Mouse (Mus musculus): ENCODE measurements at regions not wholly inside any gene's neighbourhood (a gene's known extent, or its start where the extent isn't known, plus 50 kb on each side); places are given as distances from the start of the nearest gene placed in this dataset.

DNA sequence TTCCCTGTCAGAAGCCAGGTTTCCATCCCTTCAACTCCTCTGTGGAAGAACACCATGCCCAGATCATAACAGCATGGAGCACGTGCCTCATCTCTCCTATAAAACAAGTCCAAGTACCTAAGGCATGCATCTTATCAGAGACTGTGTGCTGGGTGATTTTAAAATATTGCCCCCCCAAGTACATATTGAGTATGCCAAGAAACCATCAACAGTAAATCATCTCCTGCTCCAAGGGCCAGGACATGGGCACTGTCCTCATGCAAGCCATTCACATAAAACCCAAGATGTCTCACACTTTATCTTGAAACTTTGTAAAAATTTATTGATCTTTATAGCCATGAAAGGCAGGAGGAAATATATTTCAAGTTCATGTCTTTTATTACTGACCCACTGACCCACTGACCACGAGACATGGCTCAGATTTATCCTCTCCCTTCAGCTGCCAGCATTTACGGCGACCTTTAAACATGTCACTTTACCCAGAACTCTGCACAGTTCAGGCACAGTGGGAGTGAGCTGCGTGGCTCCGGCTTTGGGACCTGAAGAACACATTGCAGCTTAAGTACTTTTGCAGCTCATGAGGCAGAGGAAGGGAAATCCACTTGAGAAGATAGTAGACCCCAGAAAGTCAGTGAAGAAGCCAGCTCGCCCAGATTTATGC lies 99.7 kb upstream of the Spdye4c start:
- no peak for DNase-seq (ENCODE audit: low spot score)

DNA sequence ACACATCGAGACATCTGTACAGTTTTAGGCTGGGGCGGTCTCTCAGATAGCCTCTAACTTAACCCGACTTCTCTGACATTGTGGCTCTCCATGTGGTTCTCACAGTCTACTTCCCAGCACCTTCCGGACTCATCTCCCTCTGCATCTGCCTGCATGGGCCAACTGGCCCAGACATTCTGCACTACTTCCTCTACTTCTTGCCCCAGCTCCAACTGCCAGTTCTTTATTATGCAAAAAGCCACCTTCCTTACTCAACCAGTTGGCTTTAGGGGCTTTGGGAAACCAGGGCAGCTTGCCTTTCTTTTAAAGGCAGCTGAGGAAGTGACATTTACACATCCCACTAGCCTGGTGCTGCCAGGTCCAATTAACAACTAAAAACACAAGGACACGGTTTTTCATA lies 97.1 kb upstream of the Spdye4c start:
- DNase-seq (ENCODE audit: low spot score) = no peak

DNA sequence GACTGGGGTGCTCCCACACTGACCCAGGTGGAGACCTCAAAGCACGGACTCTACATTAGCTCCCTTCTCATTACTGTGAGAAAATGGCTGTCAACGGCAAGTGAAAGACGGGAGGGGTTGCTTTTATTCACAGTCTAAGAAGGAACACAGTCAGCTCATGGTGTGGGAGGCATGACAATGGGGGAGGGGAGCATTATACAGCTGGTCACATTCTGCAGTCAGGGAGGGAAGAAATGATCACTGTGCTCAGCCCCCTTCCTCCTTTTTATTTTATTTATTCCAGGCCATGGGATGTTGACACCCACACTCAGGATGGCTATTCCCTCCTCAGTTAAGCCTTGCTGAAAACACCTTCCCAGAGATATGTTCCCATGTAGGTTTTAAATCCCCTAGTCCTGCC lies 93.1 kb upstream of the Spdye4c start:
- no peak for DNase-seq (ENCODE audit: low spot score)

DNA sequence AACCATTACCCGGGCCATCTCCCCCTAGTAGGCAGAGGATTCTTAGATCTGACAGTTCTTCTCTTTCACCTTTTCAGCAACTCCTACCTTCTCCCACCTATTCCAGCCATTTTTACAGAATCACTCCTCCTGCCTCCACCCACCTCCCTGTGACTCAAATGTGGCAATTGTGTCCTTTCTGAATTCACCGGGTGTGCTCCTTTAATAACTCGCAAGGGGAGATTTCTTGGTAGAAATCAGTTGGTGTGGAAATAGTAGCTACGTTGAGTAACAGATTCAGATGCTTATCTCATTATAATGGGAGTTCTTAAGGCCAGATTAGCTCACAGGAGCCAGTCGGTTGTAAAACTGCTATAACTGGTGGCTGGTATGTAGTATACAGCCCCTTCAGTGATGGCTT lies 92.4 kb upstream of the Spdye4c start:
- DNase-seq (ENCODE audit: low spot score) = no peak

DNA sequence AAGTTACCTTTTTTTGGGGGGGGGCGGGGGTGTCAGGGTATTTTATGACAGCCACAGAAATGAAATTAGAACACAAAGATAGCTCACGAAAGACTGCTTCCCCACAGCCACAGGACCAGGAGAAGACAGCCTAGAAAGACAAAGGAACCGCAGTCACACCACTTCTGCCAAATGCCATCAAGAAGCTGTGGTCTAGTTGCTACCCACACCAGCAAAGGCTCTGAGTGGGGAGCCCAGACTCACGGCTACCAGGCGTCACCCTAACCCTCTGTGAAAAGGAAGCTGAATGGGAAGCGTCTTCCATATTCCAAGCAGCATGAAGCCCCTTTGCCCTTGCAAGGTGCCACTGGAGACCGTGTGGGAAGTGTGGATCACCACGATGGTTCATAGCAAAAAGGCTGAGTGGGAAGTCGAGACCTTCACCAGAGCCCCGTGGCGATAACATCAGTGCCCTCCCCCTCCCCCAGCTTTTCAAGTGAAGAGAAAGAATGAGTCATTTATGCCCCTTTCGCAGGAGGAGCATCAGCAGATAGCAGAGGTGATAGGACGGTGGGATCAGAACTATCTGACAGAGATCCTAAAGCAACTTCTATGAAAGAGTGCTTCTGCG lies 91.3 kb upstream of the Spdye4c start:
- DNase-seq (ENCODE audit: low spot score) = no peak

DNA sequence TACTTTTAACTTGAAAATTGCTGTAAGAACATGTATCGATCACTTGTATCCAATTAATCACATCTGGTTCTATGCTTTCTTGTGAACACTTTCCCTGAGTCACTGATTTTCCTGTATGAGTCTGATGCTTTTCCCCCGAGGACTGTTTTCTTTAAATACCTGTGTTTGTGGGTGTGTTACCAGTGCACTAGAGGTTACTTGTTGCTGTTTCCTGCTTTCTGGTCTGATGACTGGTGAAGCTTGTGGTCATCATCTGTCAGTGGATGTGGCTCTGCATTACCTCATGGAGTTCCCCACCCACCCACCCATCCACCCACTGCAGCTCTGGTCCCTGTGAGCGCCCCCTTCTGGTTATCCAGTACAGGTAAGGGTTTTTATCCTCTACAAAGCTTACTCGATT lies 88.3 kb upstream of the Spdye4c start:
- DNase-seq (ENCODE audit: low spot score) = no peak

DNA sequence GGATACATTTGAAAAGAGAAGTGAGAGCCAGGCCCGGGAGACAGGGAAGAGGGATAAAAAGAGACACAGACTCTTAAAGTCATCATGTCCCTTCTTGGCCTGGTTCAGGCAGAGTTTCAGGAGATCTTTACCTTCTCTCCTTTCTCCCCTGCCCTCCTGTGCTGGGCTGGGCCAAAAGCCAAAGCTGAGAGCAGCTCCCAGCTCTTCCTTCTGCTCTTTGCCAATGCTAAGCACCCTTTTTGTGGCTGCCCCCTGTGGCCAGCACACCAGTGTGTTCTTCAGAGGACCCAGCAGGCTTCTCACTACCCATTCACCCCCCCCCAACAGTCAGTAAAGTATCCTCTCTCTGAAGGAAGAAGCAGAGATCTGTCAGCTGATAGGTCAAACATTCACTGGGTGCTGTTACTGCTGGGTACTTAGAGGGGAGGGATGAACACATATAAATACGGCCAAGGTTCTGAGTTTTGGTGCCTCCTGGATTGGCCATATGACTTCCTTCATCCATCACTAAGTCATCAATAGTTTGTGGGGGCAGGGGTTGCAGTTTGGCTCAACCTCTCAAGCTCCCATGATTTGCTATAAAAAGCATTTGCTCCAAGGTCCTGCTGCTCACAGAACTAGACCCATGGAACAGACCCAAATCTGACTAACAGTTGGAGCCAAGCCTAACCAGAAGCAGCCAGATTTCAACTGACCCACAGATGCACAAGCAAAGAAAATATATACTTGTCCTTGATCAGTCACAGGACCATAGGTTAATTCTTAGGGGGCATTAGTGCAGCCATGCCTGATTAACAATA lies 87.7 kb upstream of the Spdye4c start:
- no peak for DNase-seq (ENCODE audit: low spot score)

DNA sequence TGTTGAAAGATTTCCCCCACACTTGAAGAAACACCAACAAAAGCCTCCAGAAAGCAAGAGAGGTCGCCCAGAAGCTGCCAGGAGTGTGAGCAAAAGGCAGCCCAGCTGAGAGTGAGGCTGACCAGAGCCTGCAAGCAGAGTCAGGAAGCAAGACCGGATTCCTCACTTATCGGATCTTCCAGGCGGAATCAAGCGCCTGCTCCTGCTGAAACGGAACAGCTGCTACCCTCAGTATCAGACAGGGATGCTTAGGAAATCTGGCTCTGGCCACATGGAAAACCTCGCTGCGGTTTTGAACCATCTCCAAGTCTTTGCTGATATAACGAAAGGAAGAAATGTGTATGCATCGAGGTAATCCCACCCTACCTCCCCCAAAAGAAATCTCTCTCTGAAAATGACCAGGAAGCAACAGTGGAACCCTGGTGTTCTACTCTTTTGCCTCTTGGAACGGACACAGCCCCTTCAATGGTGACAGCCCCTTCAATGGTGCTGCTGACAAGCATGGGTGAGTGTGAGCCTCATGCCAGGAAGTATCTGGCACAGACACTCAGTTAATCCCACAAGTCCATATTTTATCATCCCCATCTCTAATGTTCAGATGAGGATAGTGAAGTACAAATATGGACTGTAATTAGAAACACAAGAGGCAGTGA lies 83.3 kb upstream of the Spdye4c start:
- DNase-seq (ENCODE audit: low spot score) = no peak

DNA sequence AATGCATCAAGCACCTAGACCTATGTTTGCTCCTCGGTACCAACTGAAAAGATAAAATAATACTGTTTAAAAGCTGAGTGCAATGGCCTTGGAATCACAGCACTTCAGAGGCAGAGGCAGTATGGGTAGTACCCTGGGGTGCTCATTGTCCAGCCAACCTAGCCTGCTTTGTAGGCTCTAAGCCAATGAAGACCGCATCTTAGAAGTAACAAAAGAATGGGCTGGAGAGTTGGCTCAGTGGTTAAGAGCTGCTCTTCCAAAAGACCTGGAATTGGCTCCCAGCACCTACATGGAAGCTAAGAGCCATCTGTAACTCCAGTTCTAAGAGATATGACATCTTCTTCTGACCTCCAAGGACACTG lies 82.8 kb upstream of the Spdye4c start:
- DNase-seq (ENCODE audit: low spot score) = no peak

DNA sequence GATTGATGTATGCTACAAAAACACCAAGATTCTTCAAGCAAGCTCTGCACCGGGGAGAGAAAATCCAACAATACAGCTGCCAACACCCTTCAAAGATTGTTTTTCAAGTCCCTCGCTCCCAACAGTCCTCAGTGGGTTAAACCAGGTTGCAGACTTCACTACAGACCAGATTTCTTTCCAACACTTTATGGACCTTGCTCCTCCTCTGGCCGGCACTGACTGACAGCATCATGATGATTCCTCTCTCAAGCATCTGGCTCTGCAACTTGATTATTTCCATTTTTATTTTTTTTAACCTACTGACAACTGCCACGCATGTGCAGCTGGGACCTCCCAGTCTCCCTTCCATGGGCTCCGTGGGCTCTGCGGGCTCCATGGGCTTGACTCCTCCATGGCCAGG lies 79.7 kb upstream of the Spdye4c start:
- no peak for DNase-seq (ENCODE audit: low spot score)

DNA sequence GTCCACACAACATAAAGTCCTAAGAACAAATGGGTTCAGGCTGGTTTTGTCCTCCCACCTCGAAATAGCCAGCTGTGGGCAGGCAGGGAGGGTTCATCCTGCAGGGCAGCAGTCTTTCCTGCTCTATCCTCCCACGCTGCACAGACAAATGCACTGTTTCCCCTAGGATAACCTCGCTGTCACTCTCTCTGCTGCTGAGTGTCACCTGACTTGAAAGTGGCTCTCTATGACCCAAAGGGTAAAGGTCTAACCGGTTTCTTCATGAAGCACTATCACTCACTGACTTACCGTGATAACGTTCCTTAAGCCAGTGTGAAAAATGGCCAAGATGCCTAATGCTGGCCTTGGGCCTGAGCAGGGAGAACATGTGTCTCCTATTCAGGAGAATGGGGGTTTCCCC lies 78.2 kb upstream of the Spdye4c start:
- no peak for DNase-seq (ENCODE audit: low spot score)

DNA sequence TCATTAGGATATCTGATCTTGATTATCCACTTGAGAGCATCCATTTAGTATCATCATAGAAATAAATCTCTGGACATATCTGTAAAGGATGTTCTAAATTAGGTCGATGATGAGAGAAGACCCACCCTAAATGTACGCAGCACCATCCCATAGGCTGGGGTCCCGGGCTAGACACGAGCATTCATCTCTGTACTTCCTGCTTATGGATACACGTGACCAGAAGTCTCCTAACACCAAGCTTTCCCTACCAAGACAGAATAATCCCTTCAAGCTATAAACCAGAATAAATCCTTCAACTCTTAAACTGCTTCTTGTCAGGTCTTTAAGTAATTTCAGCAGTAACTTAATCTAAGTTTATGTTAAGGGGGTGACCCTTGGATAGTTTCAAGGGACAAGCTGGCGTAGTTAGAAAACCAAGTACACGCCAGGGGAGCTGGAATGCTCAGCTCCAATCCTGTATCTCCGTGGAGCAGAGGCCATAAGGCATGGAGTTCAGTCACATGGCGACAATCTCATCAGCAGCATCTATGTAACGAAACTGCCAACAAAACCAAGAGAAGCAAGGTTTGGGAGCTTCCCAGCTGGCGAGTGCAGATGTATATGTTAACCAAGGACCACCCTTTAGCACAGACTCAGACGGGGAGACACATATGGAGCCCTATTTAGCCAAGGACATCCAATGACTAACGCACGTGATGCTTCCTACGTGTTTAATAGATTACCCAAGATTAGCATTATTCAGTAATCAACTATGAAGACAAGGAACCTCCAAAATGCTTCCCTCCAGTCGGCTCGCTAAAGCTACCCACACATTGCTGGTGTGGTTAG lies 76.3 kb upstream of the Spdye4c start:
- no peak for DNase-seq (ENCODE audit: low spot score)

DNA sequence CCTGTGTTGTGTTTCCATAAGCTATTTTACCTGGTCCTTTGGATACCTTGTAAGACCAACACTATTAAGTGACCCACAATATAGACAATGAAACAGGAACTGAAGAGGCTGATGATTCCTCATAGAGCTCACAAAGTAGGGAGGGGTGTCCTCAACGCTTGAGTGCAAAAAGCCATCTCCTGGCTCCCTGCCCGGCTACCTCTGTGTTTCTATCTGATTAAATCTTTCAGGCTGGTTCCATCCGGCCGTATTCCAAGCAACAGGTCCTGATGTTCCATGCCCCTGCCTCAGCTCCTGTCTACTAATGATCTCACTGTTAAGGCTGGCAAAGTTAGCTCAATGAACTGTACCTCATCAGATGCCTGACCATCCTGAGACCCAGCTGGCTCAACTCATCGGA lies 75.3 kb upstream of the Spdye4c start:
- no peak for DNase-seq (ENCODE audit: low spot score)

DNA sequence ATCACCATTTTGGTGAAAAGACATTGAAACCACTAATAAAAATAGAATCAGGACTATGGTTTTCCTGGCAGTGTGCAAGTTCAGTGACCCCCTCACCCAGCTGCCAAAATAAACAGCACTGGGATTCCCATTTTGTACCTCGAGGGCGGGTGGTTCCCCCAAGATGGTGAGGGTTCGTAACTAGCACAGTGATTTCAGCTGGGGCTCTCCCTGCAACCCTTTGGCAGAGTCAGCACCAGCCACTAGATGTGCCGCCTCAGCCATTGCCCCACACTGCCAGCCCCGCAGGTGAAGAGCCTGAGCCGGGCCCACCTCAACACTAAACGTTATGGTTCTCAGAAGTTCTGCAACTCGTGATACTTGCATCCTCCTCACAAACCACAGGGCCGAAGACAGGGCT lies 74.3 kb upstream of the Spdye4c start:
- no peak for DNase-seq (ENCODE audit: low spot score)

DNA sequence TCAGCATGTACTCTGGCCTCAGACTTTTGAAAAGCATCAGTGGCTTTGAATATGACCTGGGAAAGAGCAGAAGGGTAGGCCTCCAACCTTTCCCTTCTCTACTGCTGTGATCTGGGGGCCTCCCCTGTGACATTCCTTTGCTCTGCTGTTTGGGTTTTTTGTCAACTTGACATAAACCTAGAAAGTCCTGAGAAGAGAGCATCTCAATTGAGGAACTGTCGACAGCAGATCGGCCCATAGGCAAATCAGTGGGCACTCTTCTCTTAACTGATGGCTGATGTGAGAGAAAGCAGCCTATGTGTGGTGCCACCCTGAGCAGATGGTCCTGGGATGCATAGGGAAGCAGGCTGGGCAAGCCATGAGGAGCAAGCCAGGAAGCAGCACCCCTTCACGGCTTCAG lies 72.9 kb upstream of the Spdye4c start:
- DNase-seq (ENCODE audit: low spot score) = no peak

DNA sequence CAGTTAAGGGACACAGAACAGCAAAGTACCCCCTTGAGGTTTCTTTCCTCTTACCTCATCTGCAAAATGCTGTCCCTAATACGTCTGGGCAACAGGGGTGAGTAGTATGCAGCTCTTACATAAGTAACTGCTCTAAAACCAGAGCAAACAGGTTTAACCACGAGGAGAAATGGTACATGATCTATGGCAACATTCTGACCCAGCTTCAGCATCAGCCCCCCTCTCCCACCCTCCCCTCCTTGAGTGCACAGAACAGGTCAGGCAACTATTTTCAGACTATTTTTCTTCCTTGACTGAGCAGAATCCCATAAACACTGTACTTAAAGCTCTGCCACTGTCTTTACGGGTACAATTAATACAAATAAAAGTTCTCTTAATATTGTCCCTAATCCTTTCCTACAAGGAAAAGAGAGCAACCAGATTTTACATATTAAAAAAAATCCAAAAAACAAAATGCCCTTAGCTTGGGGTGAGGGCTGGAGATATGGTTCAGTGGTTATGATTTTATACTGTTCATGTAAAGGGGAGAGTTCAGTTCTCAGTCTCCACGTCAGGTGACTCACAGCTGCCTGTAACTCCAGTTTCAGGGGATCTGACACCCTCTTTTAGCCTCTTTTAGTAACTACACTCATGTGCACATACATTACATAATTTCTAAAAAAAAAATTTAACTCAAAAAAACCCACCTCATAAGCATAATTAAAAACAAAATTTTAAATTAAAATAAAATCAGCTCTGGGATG lies 69.1 kb upstream of the Spdye4c start:
- DNase-seq (ENCODE audit: low spot score) = no peak

DNA sequence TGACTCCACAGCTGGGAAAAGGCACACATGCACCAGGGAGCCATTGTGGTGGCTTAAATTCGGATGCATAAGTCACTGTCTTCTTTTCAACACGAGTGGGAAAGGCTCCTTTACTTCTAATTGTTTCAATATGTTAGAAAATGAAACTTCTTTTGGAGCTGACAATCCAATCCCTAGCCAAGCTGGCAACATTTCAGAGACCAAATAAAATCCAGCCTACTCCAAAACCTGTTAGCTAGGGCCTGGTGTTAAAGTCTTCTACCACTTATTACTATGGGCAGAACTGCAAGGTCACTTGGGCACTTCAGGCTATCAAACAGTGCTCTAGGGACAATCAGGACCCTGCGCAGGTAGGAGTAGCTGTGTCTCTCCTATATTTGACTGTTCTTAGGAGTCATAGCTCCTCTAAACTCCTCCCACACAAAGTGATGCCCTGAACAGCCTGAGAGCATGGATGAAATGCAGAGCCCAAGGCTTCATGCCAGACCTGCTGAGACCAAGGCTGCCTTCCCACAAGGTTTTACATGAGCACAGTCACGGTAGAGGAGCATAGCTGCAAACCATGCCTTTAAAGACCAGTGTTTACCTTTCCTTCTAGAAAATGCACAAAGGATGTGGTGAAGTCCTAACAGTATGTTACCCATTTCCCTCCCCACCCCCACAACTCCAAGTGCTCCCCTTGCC lies 67.4 kb upstream of the Spdye4c start:
- no peak for DNase-seq (ENCODE audit: low spot score)

DNA sequence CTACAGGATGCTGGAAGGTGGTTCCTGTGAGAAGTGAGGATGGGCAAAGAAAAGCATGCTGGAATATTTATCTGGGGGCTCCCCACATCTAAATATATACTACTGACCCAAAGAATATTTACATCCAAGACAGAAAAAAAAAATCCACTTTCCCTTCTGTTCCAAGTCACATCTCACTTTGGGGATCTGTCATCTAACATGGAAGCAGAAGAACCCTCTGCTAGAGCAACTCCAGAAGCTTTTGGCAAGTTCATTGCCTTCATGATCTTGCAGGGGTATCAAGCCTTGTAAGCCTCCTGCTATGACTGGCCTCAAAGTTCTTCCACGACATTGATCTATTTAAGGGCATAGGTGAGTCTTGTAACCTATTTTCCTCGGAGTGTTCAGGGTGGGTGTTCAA lies 64.9 kb upstream of the Spdye4c start:
- DNase-seq (ENCODE audit: low spot score) = no peak

DNA sequence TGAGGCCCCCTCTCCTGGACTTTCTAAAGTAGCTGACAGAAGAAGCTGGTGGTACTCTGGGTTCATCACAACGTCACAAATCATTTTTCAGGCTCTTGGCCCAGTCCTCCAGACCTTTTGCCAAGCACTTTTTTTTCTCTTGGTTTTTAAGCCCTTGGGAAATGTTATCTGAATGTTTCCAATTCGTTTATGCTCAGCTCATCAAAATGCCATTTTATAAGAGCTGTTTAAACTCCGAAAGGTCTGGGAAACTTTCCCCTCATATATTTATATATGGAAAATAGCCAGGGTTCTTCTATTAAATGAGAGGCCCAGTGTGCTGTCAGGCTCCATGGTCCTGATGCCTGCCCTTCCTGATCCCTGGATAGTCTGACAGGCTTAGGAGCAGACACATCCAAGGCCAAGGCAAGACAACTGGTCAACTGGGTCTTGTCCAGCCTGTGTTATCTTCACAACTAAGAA lies 64.1 kb upstream of the Spdye4c start:
- DNase-seq (ENCODE audit: low spot score) = no peak

DNA sequence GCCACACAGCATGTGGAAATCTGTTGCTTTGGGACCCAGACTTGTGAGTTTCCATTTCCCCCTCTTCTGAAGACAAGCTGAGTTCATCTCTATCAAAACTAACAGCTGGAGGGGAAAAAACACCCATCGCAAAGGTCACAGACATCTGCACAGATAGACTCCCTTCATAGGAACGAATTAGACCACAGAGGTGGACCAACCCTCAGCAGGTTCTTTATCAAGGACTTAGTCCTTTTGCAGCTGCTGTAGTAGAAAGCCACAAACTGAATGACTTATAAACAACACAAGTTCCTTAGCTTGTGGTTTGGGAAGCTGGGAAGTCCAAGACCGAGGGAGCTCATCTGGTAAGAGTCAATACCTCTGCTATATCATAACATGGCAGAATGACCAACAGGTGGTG lies 54.7 kb upstream of the Spdye4c start:
- no peak for DNase-seq (ENCODE audit: low spot score)

DNA sequence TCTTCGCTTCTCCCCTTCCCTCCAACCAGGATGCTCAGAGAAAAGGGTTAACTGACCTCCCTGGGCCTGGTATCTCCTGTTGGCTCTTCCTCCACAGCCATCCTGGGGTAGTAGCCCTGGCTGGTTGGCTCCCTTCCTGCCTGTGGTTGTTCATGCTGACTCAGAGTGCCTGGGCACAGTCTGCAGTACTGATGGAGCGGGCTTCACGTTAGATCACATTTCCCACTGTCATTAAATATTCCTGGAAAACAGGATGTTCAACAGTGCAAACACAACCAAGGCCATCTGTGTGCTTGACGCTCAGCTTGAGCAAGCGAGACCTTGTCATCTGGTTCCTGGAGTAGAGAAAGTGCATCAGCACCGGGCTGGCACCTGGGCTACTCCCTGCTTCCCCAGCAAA lies 53.6 kb upstream of the Spdye4c start:
- no peak for DNase-seq (ENCODE audit: low spot score)

Measured in urinary bladder, postnatal 10 days (tissue).